Mouse (Mus musculus) retina, adult 2 months (tissue): ENCODE measurements at regions not wholly inside any gene's neighbourhood (a gene's known extent, or its start where the extent isn't known, plus 50 kb on each side); places are given as distances from the start of the nearest gene placed in this dataset.
"Not testable (repeated sequence)": the region's sequence is repeated elsewhere in the genome, so short reads cannot be mapped to it uniquely, and the experiment has no call there.

ENCODE experiments used
- DNase-seq: peaks from one replicate; pipeline ENCODE4 v3.0.0-alpha.2; 2012; ENCODE audit warnings: low read depth, low spot score

DNA sequence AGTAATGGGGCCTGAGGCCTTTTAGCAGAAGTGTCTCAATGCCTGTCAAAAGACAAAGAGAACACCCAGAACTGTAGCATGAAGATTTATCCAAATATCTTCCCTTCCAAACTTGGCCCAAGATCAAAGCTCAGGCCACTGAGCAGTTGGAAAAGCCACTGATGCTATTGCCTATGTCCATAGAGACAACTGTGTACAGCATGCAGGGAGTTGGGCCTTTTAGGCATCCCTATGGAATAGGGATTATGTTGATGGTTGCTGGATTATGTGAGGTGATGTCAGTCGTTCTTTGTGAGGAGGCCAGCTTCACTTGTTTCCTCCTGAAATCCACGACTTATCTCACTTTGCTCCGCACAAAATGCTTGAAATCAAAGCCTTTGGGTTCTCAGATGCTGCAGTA is 153.1 kb upstream of the Gm17728 start:
- no peak for DNase-seq

DNA sequence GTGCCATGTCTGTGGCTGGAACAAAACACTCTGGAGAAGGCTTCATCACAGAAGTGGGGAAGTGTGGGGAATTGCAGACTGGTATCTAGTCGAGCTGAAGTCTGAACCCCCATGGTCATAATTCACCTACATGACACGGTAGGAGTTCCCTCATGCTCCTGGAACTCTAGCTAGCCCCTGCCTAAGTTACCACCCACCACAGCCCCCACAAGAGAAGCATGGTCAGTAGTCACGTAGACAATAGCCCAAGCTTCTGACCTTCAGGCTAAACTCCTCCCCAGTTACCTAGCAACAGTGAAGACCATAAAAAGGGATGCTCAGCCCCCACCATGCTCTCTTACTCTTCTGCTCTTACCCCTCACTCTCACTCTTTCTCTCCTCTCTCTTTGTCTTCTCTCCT is 143.8 kb upstream of the Gm17728 start:
- not testable (repeated sequence) for DNase-seq

DNA sequence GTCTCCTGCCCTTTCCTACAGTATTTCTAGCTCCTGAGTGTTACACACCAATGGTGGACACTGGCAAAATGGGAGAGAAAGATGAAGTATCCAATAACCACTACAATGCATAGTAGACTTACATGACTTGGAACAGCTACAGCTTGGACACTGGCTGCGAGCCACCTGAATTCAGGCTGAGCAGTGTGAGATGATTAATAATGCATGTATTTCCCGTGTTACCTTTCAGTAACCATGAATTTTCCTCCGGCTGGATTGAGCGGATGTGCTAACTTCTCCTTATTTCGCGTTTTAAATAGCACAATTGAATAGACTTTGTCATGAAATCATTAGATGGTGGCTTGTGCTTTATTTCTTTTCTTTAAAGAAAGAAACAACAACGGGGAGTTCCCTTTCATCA is 142.4 kb upstream of the Gm17728 start:
- no peak for DNase-seq

DNA sequence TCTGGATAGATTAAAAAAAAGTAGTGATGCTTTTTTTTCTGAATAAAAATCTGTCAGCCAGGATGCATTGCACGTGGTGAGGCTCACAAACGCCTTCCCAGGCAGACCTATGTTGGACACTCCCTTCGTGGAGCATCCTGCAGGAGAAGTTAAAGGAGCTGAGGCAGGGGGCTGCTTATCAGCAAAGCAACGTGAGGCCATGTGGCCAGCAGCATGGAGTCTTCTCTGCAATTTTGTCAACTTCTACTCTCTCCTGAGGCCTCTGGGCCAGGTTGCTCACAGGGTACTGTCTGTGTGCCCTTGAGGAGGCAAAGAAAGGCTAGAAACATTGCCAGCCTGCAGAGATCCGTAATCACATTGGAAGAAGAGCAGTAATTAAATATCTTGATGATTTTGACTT is 140.0 kb upstream of the Gm17728 start:
- no peak for DNase-seq

DNA sequence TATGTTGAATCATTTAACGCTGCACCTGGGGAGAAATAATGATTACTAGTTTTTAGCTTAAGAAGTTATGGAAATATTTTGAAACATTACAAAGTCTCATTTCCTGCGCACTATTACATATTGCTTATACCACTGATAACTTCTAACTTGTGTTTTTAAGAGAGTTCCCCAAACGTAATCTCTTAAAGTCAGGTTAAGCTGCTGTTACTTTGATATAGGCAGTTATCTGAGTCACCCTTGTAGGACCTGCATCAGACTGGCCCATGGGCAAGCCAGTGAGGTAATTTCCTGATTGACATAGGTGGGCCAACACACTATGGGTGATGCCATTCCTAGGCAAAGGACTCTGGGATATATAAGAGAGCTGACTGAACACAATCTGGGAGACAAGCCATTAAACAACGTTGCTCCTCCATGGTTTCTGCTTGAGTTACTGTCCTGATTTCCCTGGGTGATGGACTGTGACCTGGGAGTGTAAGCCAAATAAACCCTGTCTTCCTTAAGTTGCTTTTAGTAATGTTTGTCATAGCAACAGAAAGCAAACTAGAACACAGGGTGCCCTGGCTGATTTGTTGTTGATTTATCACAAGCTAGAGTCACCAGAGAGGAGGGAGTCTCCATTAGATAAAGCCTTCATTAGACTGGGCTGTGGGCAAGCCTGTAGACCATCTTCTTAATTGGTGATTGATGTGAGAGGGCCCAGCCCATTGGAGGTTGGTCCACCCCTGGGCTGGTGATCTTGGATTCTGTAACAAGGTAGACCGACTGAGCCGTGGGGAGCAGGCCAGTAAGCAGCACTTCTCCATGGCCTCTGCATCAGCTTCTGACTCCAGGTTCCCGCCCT is 139.3 kb upstream of the Gm17728 start:
- DNase-seq = no peak

DNA sequence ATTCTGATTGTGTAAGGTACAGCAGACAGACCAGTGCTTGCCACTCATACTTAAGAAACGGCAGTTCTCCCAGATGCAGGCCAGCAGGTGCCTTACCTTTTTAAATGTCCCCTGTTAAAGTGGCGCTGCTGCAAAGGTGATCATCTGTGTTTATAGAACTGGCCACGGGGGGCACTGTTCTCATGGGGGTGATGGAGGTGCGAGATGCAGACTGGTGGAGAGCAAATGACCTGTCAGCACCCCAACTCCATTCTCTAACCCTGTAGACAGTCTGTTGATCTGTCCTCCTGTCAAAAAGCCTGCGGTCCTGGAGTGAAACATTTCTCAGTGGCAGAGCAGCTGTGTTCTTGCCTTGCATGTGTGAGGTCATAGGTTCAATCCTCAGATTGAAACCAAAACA is 135.4 kb upstream of the Gm17728 start:
- no peak for DNase-seq

DNA sequence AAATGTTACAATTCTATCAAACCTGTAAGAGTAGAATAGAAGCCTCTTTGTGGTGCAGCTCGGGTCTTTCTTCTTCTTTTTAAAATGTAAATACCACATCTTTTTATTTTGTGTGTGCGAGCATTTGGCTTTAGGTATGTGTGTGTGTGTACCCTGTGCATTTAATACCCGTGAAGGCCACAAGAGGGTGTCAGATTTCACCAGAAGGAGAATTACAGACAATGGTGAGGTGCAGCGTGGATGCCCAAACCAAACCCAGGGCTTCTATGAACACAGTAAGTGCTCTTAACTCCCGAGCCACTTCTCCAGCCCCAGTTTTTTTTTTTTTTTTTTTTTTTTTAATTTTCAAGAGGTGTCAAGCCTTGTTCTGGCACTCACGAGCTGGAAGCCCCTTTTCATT is 135.0 kb upstream of the Gm17728 start:
- DNase-seq = no peak

DNA sequence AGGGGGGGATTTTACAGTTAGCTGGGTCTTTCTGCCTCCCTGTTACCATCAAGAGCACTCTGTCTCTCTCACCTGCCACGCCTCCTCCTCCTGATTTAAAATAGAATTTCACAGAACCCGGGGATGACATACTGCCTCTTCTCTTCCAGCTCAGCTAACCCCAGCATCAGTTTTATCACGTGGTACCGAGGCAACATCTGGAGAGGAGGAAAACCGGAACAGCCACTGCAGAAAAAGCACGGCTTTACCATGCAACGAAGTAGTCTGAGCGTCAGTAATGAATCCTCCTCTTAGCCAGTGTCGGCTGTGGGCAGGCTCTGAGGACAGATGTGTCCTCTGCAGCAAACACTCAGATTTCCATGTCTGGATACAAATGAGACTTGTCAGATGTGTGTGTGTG is 134.2 kb upstream of the Gm17728 start:
- no peak for DNase-seq

DNA sequence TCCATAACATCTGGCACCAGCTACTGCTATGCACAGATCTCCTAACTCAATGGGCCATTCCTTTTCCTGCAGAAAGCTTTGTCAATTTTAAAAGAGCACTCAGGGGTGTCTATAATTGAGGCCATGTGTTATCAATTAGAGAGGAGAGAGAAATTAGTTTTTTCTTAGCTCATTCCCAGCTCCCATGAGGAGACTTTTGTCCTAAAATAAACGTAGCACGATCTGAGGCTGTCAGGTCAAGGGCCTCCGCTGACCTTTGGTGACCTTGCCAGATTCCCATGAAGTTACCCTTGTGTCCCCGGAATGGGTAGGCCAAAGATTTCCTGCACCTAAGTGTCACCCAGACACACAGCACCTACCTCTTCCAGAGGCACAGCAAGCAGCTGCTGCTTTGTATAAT is 130.3 kb upstream of the Gm17728 start:
- DNase-seq = no peak

DNA sequence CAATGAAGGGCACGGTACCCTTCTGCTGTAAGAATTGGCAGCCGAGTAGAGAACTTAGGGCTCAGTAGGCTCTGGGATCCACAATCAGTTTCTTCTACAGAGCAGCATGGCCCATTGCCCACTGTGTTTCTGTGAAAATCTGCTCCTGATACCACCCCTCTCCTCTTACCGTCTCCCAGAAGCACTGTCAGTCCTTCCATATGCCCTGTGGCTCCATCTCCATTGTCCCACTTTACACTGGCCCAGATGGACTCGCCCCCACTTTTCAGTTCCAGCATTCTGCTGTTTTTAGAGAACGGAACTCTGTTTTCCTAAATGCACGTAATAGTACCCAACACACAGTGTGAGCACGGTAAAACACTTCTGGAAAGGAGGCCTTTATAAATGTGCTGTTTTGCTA is 129.6 kb upstream of the Gm17728 start:
- DNase-seq = no peak

DNA sequence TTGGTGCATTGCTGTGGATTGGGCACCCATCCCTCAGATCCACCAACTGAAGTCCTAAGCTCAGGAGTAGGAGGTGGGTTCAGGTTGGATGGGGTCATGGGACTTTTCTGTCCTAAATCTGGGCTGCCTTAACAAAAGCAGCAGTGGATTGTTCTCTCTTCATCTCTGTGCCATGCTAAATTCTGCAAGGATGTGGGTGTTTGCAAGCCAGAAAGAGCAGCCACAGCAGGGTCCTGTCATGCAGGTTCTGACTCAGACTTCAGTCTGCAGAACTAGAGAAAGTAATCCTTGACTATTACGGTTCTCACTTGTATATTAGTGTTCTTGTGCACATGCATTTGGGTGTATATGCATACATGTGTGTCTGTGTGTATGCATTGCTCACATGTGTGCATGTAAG is 125.5 kb upstream of the Gm17728 start:
- no peak for DNase-seq

DNA sequence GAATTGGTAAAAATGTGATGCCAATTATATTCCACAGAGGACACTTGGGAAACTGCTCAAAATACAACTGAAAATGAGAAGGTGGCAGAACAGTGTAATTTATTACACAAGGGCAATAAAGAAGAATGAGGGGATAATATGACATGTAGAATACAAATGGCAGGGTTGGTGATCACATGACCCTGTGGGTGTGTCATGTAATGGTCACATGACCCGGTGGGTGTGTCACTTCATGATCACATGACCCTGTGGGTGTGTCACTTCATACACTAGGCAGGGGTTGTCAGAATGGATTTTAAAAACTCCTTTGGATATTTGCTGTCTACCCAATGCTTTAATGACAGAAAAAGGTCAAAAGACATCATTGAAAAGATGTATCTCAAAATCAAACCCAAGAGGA is 123.6 kb upstream of the Gm17728 start:
- DNase-seq = no peak

DNA sequence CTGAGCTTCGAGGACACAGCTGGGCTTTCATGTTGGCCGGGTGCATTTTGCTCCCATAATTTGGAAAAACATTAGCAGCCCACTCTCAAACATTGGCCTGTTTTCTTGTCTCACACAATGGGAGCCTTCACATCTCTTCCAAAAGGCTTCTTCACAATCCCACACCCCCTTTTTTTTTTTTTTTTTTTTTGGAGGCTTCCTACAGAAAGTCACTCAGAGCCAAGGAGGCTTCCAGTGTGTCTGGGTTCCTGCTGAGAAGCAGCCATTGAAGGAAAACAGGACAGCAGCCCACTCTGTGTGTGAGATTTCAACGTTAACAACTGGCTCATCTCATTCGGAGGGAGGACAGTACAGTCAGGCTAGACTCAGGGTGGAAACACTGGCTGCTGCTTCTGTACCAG is 120.8 kb upstream of the Gm17728 start:
- no peak for DNase-seq

DNA sequence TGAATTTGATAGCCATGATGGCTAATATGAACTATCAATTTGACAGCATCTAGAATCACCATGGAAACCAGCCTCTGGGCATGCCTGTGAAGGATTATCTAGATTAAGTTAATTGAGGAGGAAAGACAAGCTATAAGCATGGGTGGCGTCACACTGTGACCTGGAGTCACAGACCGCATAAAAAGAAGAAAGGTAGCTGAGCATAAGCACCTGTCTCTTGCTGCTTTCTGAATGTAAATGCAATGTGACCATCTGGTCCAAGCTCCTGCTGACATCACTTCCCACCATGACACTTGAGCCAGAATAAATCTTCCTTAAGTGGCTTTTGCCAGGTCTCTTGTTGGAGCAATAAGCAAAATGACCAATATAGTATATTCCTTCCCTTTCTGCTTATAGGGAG is 113.4 kb upstream of the Gm17728 start:
- no peak for DNase-seq

DNA sequence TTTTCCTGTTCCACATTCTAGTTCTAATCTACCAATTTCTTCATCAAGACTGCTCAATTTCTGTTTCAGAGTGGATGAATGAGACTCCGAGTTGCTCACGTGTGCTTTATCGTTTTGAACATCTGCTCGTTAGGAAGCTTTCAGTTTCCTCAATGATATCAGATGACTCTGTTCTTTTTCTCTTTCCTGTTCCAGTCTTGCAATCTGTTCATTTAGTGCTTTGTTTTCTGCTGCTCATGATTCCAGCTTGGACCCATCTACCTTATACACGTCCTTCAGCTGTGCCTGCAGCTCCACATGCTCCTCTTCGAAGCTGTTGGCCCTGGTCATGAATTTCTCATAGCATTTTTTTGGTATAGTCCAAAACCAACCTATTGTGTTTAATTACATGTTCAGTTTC is 99.1 kb upstream of the Gm17728 start:
- no peak for DNase-seq

DNA sequence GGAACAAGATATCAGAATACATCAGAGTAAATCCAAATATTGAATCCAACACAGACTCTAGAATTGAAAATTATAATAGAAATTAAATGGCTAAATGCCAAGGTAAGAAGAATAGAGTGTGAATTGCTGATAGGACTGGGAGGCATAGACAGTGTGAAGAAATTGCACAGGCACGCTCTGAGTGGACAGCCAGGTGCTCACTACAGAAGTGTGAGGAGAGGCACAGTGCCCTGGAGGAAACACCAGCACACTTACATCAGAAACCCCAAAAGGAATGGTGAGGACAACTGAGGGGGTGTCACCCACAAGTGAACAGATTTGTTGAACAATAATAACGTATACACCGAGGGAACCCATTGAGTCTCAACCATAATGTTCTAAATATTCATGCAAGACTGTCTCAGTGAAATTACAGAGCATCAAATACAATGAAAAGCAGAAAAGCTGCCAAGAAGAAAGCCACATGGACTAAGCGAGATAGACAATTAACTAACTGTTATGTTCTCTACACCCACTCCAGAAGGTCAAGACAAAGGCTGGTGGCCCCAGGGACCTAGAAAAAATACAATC is 92.9 kb upstream of the Gm17728 start:
- DNase-seq = no peak

DNA sequence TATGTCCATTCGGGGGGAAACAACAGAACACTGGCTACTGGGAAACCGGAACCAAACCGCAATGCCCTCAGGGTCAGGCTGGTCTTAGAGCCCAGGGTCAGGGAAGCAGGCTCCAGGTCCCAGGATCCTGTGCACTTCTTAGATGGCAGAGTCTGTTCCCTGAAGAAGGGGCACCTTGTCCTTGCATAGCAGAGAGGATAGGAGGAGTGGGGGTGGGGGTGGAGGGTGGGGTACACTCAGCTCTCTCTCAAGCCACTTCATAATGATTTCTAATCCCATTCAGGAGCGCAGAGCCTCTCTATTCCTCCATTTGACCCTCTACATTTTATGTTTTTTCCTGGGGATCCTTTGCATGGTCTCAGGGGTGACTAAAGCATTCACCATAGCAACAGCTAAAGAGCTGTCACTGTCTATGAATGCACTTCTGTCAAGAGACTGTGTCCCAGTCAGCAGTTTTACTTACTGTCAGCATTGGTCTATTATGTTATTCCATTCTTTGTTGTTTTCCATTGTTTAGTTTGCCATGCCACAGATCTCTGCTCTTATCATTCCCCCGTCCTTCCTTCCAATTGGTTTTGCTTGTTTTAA is 64.2 kb upstream of the Gm17728 start:
- no peak for DNase-seq
